Mouse (Mus musculus) frontal cortex, postnatal 14 days (tissue): ENCODE results near the gene Rassf1.

Experiments used
- DNase-seq, 2 experiments: peaks; one replicate each; pipeline ENCODE4 v3.0.0; 2022; ENCODE audit warnings: low spot score in 2 of 2

The Rassf1 gene

DNA sequence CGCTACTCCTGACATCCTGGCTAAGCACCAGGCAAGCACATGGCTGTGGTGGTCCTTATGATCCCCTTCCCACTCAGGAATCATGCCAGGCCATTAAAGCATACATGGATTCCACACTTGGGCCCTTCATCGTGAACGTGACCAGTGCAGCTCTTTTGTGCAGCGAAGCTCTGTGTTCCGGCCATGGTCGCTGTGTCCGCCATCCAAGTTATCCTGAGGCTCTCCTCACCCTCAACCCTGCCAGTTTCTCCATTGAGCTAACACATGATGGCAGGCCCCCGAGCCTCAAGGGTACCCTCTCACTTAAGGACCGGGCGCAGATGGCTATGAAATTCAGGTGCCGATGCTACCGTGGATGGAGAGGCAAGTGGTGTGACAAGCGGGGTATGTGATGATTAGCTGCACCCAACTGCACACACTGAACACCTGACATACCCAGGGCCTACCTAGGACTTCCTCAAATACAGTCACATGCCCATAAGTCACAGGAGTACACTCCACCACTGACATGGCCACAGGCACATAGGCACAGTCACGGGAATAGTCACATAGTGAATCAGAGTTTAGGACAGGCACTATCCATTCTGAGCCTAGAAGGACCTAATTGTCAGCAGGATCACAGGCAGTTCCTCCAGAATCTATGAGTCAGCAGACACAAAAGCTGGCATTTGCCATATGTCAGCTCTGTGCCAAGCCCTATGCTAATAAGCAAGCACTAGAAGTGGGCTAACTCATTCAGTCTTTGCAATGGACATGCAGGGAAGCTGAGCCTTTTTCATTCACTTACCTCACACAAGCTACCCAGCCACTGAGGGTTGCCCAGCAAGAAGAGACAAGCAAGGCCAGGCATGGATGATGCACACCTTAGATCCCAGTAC, 27.9 kb downstream of the Rassf1 start:
- DNase-seq = no peak

DNA sequence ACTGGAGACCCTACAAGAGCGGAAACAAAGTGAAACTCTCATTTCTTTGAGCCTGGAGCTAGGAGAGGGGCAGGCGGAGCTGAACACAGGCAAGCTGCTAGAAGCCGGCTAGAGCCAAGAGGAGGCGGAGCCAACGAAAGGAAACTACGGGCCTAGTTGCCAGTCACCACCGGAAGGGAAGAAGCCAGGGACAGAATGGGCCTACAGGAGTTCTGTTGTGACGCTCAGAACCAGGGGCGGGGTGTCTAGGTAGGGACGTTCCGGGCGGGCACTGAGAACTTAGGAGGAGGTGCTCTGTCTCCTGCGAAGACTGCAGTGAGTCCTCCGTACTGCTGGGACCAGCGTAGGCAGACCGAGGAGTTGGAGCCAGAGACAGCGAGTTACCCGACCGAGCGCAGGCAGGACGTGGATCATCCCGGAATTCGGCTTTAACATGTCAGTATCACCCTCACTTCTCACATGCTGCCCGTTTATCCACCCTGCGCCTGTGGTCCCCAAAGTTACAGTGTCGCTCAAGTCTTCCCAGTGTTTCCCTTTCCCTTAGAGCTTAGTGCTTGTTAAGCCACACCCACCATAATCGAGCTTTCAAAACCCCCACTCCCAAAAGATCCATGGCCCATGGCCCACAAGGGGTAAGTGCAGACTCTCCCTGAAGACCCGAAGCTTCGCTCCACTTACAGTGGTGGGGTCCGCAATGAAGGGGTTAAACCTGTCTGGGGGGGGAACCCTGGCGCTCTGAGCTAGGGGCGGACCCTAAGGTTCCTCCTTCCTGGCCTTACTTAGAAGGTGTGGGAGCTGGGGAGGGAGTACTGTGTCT, 29.4 kb downstream of the Rassf1 start, which contains the start of gene Hyal3:
Gene Hyal3, plus strand, starts transcription at position 318 of the 817 bp plus-strand sequence.
- DNase-seq = peak; percentile 82 to 83

DNA sequence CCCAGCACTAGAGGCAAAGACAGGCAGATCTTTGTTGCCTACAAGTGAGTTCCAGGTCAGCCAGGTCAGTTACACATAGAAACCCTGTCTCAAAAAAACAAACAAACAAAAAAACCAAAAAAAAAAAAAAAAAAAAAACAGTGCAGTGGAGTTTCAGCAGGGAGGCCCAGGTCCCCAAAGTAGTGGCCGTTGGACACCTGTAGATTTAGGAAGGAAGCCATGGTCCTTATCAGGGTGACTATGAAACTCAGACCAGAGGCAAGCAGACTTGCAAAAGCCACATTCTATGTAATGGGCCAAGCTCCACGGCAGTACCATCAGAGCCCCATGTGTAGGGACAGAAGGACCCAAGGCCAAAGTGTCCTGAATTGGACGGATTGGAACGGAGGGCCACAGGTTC, 30.2 kb downstream of the Rassf1 start:
- no peak for DNase-seq

DNA sequence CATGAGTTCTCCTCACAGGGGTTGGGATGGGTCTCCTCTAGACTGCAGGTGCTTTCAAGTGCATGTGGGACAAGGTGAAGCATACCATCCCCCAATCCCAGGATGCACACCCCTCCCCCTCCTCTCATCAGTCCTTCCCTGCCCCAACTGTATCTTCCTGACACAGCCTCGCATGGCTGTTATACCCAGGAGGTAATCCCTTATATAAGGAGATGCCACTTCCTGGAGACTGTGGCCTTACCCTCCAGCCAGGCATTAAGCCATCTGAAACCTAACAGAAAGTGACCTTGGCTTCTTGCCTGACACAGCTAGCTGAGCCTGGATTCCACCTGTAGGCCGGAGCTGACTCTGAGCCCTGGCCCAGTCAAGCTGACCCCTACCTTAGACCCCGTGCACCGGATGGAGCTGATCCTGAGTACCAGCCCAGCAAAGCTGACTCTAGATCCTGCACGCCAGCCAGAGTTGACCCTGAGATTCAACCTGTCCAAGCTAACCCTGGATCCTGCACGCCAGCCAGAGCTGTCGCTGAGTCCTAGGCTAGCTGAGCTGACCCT, 31.2 kb downstream of the Rassf1 start:
- DNase-seq = no peak

DNA sequence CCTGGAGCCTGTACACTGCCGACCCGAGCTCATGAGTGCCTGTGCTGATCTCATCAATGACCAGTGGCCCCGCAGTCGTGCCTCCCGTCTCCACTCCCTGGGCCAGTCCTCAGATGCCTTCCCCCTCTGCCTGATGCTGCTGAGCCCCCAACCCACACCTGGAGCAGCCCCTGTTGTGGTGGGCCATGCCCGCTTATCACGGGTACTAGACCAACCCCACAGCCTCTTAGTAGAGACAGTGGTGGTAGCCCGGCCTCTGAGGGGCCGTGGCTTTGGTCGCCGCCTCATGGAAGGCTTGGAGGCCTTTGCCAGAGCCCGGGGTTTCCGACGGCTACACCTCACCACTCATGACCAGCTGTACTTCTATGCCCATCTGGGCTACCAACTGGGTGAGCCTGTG, 31.8 kb downstream of the Rassf1 start:
- no peak for DNase-seq

DNA sequence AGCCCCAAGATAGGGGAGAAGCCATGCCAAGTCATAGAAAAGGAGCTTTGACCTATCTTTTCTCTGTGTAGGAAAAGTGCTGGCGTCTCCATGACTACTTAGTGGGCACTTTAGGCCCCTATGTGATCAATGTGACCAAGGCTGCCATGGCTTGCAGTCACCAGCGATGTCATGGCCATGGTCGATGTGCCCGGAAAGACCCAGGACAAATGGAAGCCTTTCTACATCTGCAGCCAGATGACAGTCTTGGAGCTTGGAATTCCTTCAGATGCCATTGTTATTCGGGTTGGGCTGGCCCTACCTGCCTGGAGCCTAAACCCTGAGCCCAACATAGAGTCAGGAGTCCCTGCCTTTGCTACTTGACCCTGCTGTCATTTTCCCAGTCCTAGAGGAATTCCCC, 35.1 kb downstream of the Rassf1 start:
- DNase-seq = no peak

DNA sequence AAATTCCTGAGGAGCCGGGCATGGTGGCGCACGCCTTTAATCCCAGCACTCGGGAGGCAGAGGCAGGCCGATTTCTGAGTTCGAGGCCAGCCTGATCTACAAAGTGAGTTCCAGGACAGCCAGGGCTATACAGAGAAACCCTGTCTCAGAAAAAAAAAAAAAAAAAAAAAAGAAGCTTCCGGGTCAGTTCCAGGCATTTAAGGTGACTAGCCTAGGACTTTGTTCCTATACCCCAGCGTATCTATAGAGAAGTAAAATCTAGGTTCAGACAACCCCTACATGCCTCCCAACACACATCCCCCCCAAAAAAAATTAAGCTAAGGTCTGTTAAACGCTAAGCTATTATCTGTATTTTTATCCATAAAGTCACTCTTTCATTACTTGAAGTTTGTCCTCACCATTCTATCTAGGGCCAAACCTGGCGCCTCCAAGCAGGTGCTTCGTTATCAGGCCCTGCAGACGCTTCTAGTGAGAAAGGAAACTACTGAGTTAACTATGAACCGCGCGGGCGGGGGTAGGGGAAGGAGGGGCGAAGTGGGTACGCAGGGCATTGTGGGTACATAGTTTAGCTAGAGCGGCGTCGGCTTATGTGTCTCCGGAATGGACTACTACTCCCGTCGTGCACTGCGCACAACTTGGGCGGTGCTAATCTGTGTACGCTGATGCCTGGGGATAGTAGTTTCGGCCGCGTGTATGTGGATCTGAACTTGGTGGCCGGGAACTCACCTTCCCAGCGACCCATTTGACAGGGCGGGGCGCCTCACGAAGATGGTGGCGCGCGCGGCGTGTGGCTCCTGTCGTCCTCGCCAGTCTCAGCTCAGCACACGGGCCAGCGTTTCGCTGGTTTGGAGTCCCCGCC, 35.8 kb downstream of the Rassf1 start, which contains the start of gene Ifrd2:
Gene Ifrd2, plus strand, starts transcription at position 669 of the 859 bp plus-strand sequence.
- DNase-seq = peak; percentile 93 to 98

DNA sequence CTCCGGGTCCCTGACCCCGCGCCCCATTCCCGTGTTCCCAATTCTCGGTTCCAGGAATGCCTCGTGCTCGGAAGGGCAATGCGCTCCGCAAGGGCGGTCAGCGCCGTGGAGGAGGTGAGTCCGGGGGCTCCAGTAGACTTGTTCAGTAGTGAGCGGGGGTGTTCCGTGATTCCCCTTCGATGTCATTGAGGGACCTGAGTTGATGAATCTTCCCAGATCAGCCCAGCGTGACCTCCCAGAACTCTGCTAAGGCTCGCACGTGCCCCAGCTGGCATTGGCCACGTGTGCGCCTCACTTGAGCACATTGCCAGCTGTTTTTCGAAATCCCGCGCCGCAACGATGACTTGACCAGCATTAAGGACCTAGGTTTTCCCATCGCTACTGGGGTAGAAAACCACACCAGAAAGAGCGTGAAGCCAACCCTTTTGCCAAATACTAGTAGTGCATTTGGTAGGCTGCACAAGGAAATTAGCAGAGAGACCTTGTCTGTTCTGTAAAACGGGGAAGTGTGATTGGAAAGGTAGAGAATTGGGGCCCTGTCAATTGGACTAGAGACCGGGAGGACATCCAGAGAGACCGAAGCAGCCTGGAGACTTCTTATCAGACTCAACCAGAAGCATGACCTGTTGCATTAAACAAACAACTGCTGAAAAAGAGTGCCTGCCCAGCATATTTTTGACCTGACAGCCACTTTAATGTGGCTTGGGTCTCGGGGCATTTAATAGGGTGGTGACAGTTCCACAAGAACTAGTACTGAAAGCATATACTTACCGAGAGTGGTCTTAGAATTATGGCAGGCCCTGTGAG, 36.7 kb downstream of the Rassf1 start:
- no peak for DNase-seq

DNA sequence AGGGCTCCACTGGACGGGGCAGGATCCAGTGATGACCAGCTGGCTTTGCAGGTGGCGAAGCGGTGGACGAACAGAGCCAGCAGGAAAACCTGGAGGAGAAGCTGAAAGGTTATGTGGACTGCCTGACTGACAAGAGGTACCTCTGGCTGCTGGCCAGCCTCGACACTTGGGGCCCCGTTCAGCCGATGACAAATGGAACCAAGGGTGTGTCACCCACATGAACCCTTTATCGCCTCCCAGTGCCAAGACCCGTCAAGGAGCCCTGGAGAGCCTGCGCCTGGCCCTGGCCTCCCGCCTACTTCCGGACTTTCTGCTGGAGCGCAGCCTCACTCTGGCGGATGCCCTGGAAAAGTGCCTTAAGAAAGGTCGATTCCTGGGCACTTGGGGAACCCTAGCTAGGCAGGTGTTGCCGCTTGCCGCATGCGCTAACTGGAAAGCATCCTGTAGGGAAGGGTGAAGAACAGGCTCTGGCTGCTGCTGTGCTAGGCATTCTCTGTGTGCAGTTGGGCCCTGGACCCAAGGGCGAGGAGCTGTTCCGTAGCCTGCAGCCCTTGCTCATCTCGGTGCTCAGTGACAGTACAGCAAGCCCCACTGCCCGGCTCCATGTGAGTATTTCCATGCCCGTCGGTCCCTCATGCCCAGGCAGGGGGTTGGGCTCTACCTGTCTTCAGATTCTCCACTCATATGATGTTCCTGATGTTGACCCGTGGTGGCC, 38.9 kb downstream of the Rassf1 start:
- DNase-seq = no peak

DNA sequence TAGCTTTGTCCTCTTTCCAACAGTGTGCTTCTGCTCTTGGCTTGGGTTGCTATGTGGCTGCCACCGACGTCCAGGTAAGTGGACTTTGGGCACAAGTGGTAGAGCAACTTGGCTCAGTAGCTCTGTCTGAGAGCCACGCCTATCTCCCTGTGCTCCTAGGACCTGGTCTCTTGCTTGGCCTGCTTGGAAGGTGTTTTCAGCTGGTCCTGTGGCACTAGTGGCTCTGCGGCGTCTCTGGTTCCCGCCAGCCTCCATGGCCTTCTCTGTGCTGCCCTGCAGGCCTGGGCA, 39.4 kb downstream of the Rassf1 start:
- no peak for DNase-seq

DNA sequence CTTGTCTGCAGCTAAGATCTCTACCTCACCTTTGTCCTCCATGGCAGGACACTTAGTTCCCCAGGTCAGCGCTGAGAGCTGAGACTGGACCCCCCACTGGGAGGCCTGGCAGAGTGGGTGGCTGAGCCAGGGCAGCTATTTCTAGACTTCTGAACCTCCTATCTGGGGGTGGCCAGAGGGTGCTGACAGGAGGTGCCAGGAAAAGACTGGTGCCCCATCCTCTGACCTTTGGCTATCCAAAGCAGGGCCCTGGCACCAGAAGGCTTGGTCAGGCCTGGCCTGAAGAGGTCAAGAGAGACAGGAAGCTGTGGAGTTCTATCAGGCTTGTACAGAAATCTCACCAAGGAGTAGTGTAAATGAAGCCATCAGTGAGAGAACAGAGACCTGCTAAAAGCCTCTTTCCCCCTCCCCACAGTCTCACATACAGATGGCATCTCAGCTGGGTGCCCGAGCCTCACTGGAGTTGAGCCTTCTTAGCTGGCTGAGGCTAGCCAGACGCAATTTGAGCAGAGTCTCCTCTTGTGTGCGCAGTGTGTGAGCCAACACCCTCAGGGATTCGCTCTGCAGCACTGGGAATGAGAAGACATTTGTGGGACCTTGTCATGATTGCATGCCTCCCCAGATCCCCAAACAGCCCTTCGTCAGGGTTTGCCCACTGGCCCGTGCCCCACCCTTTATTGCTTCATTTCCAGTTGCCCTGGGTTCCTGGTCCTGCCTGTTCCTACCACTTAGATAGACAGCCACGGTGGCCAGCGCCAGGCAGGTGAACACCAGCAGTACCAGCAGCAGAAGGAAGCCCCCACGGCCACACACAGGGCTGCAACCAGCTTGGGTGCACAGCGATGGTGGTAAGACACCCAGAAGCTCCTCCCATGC, 42.0 kb downstream of the Rassf1 start:
- no peak for DNase-seq

DNA sequence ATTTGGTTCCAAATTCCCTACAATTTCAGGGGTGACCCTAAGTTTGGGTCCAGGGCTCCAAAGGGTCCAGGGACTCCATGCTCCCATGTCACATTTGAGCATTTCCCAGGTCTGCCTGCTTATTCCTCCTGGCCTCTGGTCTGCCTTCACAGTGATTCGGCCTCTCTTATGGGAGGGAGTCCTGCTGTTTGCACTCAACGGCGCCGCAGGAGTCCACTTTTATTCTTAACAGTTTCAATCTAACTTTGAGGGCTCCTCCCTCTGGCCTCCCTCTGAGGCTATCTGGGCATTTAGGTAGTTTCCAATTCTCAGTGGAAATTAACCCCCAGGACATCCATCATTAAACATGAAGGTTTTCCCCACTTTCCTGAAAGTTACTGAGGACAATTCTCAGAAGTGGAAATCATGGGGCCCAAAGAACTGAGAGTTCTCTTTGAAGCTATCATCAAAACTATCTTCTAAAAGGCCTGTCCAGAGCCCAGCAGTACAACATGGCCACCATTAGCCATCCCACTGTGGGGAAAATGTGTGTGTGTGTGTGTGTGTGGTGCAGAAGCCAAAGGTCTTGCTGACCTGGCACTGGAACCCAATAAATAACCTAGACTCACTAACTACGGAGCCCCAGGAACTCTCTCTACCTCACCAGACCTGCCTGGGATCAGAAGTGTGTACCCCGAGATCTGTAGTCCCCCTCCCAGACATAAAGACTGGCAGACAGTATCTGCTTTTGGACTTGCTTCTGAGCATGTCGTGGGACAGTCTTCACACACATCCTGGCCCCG, 43.1 kb downstream of the Rassf1 start:
- no peak for DNase-seq

DNA sequence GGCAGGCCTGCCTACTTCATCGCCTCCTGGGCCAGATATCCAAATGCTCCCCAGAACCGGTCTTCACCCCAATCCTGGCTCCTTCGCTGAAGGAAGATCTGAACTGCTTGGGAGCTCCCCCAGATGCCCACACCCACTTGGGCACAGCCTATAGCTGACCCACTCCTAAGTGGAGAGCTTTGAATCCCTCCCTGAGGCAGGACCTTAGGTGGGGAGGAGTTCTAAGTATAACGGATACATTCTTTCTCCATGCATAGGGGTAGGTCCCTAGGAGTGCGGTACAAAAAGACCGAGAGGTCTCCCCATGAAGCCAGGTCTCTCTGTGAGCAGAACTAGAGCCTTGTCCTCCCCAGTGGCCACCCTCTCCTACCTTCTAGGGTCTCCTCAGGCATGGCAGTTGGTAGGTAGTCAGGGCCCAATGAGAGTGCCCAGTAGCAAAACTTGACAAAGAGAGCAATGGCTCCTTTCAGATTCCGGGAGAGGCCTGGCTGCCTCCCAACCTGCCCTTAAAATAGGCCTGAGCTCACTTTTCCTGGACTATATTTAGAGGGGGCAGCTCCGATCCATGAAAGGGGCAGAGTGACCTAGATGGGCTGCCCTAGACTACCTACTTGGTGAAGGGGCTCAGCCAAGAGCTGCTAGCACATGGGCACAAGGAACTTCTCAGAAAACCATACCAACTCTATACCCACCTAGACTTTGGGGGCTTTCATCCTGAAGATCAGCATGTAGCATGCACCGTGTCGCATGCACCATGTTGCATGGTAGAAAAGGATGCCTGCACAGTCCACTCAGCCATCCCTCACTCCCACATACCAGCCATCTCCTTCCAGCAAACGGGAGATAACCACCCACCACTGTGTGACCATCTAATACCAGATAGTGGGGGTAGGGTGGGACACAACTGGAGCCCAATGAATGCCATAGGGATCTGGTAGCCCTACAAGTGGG, 45.5 kb downstream of the Rassf1 start:
- DNase-seq = no peak

DNA sequence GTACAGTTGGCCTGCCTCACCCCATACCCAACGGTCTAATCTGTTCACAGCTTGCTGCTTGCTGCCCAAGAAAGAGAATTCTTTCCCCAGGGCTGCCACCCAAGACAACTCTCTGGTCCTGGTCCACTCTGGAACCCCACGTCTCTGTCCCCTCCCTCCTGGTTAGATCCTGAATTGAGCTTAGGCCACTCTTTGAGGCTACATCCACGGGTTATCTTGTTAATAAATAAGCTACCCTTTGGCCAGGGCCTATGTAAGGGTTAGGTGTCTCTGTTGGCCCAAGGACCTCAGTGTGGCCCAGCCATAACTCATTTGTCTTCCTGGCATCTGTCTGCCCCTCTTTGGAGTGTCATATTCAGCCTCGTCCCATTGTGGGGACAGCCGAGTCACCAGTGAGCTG, 47.0 kb downstream of the Rassf1 start:
- no peak for DNase-seq

DNA sequence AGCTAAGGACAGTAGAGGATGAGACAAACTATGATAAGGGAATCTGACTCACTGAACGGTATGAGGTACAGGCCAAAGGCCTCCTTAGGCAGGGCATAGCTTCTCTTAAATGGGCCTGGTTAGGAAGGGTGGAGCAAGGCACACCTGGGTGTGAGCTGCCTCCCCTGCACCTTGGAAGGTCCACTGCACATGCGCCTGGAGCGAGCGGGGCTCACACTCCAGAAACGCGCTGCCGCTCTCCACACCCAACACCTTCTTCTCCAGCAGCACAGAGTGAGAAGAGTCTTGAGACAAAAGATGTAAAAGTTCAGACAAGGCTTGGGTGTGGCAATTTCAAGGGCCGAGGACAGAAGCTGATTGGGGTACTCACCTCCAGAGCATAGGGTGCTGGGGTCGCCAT, 48.1 kb downstream of the Rassf1 start:
- DNase-seq = no peak

DNA sequence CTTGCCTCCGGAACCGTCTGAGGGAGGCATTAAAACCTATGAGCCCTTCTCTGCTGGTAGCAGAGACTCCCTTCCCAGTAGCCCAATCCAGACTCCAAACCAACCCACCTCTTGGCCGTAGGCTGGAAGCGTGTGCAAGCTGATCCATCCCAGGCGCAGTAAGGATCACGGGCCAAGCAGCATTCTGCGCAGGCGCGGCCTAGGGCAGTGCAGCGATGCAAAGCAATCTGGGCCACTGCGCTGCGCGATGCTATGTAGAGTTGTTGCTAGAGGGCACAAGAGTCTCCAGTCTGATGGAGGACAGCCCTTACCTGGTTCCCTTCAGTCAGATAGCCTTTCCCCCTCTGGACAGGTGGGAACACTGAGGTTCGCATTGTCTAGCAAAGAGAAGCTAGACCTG, 48.5 kb downstream of the Rassf1 start:
- no peak for DNase-seq

DNA sequence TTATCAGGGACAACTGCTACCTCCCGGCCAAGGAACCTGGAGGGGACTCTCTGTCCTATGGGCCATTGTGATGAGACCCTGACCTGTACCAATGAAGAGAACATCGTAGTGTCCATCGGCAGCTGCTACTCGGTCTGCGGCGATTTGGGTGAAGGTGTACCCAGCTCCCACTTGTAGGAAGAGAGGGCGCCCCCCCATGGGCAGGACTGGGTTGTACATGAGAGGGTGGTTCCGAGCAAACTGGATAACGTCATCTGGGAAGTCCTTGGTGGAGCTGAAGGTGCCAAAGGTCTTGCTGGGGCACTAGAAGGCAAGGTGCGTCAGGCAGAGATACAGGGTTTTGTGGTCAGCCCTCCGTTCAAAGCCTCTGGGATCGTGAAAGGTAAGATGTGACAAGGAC, 49.4 kb downstream of the Rassf1 start:
- no peak for DNase-seq
